Mouse (Mus musculus) bone marrow, adult 2 months (tissue): ENCODE results near the gene Rai1.

Source experiments
- CTCF ChIP-seq: fragments of 200-500 bp; IDR thresholded peaks from 2 replicates; pipeline ENCODE4 v1.5.1; 2011; ENCODE audit warnings: low read length, control low read depth; ENCODE audit not compliant: control insufficient read depth, insufficient read depth
- POLR2A ChIP-seq: fragments of 200-500 bp; IDR thresholded peaks from 2 replicates; pipeline ENCODE4 v1.6.1; 2011; ENCODE audit warnings: low read depth, mild to moderate bottlenecking, control low read depth, low read length, borderline replicate concordance; ENCODE audit not compliant: control insufficient read depth

DNA sequence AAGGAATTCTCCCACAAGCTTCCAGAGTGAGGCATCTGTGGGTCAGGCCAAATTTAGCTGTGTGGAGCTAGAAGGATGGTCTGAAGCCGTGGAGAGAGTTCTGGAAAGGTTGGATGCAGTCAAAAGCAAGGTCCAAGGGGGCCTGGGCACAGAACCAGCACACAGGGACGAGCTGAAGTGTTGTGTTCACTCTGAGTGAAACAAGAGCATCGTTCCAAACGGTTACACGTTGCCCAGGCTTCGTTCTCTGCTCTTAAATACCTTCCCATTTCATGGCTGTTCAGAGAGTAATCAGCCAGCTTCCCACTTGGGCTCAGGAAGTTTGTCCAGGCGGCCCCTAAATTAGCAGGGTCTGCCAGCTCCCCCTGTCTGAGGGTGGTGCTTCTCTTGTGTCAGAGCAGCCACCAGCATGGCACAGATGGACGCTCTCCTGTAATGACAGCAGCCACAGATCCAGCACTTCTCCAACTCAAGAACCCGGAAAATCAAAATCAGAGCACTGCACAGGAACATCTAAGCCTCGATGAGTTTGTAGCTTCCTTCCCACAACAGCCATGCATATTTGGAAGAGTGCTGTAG lies 68.9 kb downstream of the Rai1 start:
- TF ChIP-seq CTCF (no peak), POLR2A (no peak)
